Mouse (Mus musculus) stomach, embryonic 14.5 days (tissue): ENCODE data around the gene Cfd. TPM values are rescaled to one million over a fixed set of nuclear protein-coding genes. Genes with fewer than 3 reads are reported as not detected.

Experiments used
- ATAC-seq: fragments of 200-750 bp; cut with Nextera tagmentation; 2 replicates; pipeline ENCODE4 v1.8.0; 2017; ENCODE audit warnings: low read depth, moderate TSS enrichment; ENCODE audit not compliant: insufficient number of reproducible peaks, insufficient read depth, low FRiP score
- H3K27ac ChIP-seq: fragments of 300-500 bp; sonication (generic); 2 replicates; pipeline ENCODE4 v1.5.1; 2014; ENCODE audit warnings: mild to moderate bottlenecking, low read length, moderate library complexity, mixed read lengths
- H3K27me3 ChIP-seq: fragments of 300-500 bp; sonication (generic); 2 replicates; pipeline ENCODE4 v1.6.1; 2014; ENCODE audit warnings: low read length, control low read depth, mixed read lengths; ENCODE audit not compliant: control insufficient read depth, insufficient read depth
- H3K36me3 ChIP-seq: fragments of 300-500 bp; sonication (generic); 2 replicates; pipeline ENCODE4 v1.6.1; 2014; ENCODE audit warnings: mild to moderate bottlenecking, control low read depth, low read length, moderate library complexity, mixed read lengths; ENCODE audit not compliant: control insufficient read depth, insufficient read depth
- H3K4me1 ChIP-seq: fragments of 300-500 bp; sonication (generic); 2 replicates; pipeline ENCODE4 v1.6.1; 2014; ENCODE audit warnings: low read length, control low read depth, mixed read lengths; ENCODE audit not compliant: control insufficient read depth, insufficient read depth
- H3K4me2 ChIP-seq: fragments of 300-500 bp; sonication (generic); replicated peaks from 2 replicates; pipeline ENCODE4 v1.6.1; 2014; ENCODE audit warnings: low read depth, low read length, control low read depth
- H3K4me3 ChIP-seq: fragments of 300-500 bp; sonication (generic); 2 replicates; pipeline ENCODE4 v1.5.1; 2014; ENCODE audit warnings: low read depth, low read length, control low read depth
- H3K9ac ChIP-seq: fragments of 300-500 bp; sonication (generic); replicated peaks from 2 replicates; pipeline ENCODE4 v1.6.1; 2014; ENCODE audit warnings: low read depth, mild to moderate bottlenecking, control low read depth, low read length, moderate library complexity, mixed read lengths
- H3K9me3 ChIP-seq: fragments of 300-500 bp; sonication (generic); 2 replicates; pipeline ENCODE4 v1.6.1; 2016; ENCODE audit warnings: low read depth, low read length, control low read depth; ENCODE audit not compliant: control insufficient read depth
- WGBS: fragments of 180-500 bp; shearing (Covaris S2); extraction: QIAGEN DNeasy Blood & Tissue Kit; methylation state at CpG from one replicate; pipeline ENCODE4 v1.1.7; 2014; 5-methylcytosine and 5-hydroxymethylcytosine counted together
- polyA plus RNA-seq: library from polyadenylated mRNA; unstranded; fragments of >200 nt; fragmentation: Nextera tagmentation; extraction: Ambion mirVana; gene quantifications from 2 replicates; pipeline ENCODE4 v1.2.1, GENCODE M21; 2014

Gene Cfd
- polyA plus RNA-seq, 1 experiment from 2014 or later, result not detected

GRCm38 (mm10) chr10:79920056-79920890 lies 29.6 kb downstream of the Cfd start:
- no peaks in the 10 kb centered on the region for H3K36me3 ChIP-seq
- ATAC-seq, result no peak
- no peaks in the 10 kb centered on the region for H3K9me3 ChIP-seq
- H3K4me2 ChIP-seq, result peak overlapping the region; percentile 42; the same call in 1 of the 2 replicates
- no peak overlapping the region for H3K4me3 ChIP-seq
- WGBS, result 17% methylated on average over 26 of the region's 26 CpGs
- peaks cover 50% of the 10 kb centered on the region for H3K27me3 ChIP-seq
- peaks cover 35% of the 10 kb centered on the region for H3K4me1 ChIP-seq
- no peak overlapping the region for H3K9ac ChIP-seq
- H3K27ac ChIP-seq, result no peak overlapping the region

GRCm38 (mm10) chr10:79920958-79921535 lies 30.4 kb downstream of the Cfd start, which contains the start of gene R3hdm4:
Gene R3hdm4 (minus strand): TSS chr10:79921208.
- Histone ChIP-seq H3K36me3 (no peaks in the 10 kb centered on the region), H3K4me2 (peak within 1 kb of the TSS; percentile 42), H3K4me1 (peaks cover 33% of the 10 kb centered on the region), H3K9ac (no peak within 1 kb of the TSS), H3K9me3 (no peaks in the 10 kb centered on the region), H3K4me3 (peak within 1 kb of the TSS; percentile 22), H3K27ac (no peak within 1 kb of the TSS), H3K27me3 (peaks cover 50% of the 10 kb centered on the region)
- no peak for ATAC-seq
- 5% methylated on average over 41 of the region's 41 CpGs for WGBS

- no peaks in the 10 kb centered on the region for H3K9me3 ChIP-seq
- WGBS, result 2% methylated on average over 34 of the region's 34 CpGs
- H3K9ac ChIP-seq, result no peak overlapping the region
These were observed 30.9 kb downstream of the Cfd start for GRCm38 (mm10) chr10:79921572-79921971.

GRCm38 (mm10) chr10:79924998-79925784 lies 34.5 kb downstream of the Cfd start:
- H3K4me2 ChIP-seq, result peak overlapping the region; percentile 83; the same call in 1 of the 2 replicates
- H3K4me3 ChIP-seq, result no peak overlapping the region
- WGBS, result 10% methylated on average over 29 of the region's 29 CpGs
- H3K4me1 ChIP-seq, result peaks cover 28% of the 10 kb centered on the region
- no peaks in the 10 kb centered on the region for H3K36me3 ChIP-seq
- H3K9ac ChIP-seq, result no peak overlapping the region
- no peaks in the 10 kb centered on the region for H3K9me3 ChIP-seq
- no peak for ATAC-seq
- H3K27me3 ChIP-seq, result peaks cover 22% of the 10 kb centered on the region
- H3K27ac ChIP-seq, result peak overlapping the region; percentile 79; the same call in 1 of the 2 replicates

More at GRCm38 (mm10) chr10:79921572-79921971, 30.9 kb downstream of the Cfd start:
- H3K36me3 ChIP-seq, result no peaks in the 10 kb centered on the region
- no peak for ATAC-seq
- peaks cover 50% of the 10 kb centered on the region for H3K27me3 ChIP-seq
- H3K4me1 ChIP-seq, result peaks cover 34% of the 10 kb centered on the region; the same call in 1 of the 2 replicates
- peak overlapping the region; percentile 42 for H3K4me2 ChIP-seq
- no peak overlapping the region for H3K27ac ChIP-seq
- peak overlapping the region; percentile 22 for H3K4me3 ChIP-seq

- Histone ChIP-seq H3K4me3 (peak overlapping the region; percentile 77), H3K9me3 (no peaks in the 10 kb centered on the region), H3K27ac (peak overlapping the region; percentile 79), H3K9ac (peak overlapping the region; percentile 85), H3K4me2 (peak overlapping the region; percentile 83), H3K27me3 (peaks cover 14% of the 10 kb centered on the region), H3K4me1 (peaks cover 21% of the 10 kb centered on the region), H3K36me3 (peaks cover under 1% of the 10 kb centered on the region)
- no peak for ATAC-seq
- WGBS, result 9% methylated on average over 14 of the region's 15 CpGs
These were observed 35.3 kb downstream of the Cfd start for GRCm38 (mm10) chr10:79925785-79926490.

- Histone ChIP-seq H3K27me3 (peaks cover 8% of the 10 kb centered on the region; the same call in 1 of the 2 replicates), H3K9ac (peak within 1 kb of the TSS; percentile 85), H3K9me3 (no peaks in the 10 kb centered on the region), H3K4me2 (peak within 1 kb of the TSS; percentile 83), H3K27ac (peak within 1 kb of the TSS; percentile 96), H3K4me3 (peak within 1 kb of the TSS; percentile 77), H3K36me3 (peaks cover 9% of the 10 kb centered on the region), H3K4me1 (peaks cover 22% of the 10 kb centered on the region)
- peak; percentile 77 for ATAC-seq
- WGBS, result under 1% methylated on average over 63 of the region's 63 CpGs
These were observed 36.1 kb downstream of the Cfd start, which contains the start of gene Arid3a for GRCm38 (mm10) chr10:79926491-79927323. Gene Arid3a (plus strand): TSS chr10:79927043.

GRCm38 (mm10) chr10:79927324-79928029 lies 36.8 kb downstream of the Cfd start:
- Histone ChIP-seq H3K36me3 (peaks cover 13% of the 10 kb centered on the region), H3K4me1 (peaks cover 30% of the 10 kb centered on the region), H3K4me3 (peak overlapping the region; percentile 77), H3K9ac (peak overlapping the region; percentile 85), H3K27me3 (peaks cover 7% of the 10 kb centered on the region; the same call in 1 of the 2 replicates), H3K4me2 (peak overlapping the region; percentile 83), H3K27ac (peak overlapping the region; percentile 96), H3K9me3 (no peaks in the 10 kb centered on the region)
- under 1% methylated on average over 54 of the region's 54 CpGs for WGBS
- peak; percentile 24; the same call in 1 of the 2 replicates for ATAC-seq
